Mouse (Mus musculus): ENCODE data around the gene Rrp7a.
A peak's percentile ranks its signal among the peaks of the same experiment; 100 is the strongest.

Rrp7a gene

GRCm38 (mm10) chr15:83112898-83113297 is 9.7 kb downstream of the Rrp7a start:
- DNase-seq (ENCODE audit: low spot score in 2 of 2): peak; percentile 58 to 77

GRCm38 (mm10) chr15:83111874-83112273 is 10.7 kb downstream of the Rrp7a start:
- DNase-seq (ENCODE audit: low spot score in 2 of 2): no peak

GRCm38 (mm10) chr15:83111290-83111689 is 11.3 kb downstream of the Rrp7a start:
- DNase-seq (ENCODE audit: low spot score in 2 of 2): no peak

- no peak for DNase-seq (ENCODE audit: low spot score in 2 of 2)
Measured at GRCm38 (mm10) chr15:83107814-83108213, 14.8 kb downstream of the Rrp7a start.

GRCm38 (mm10) chr15:83106426-83106825 is 16.2 kb downstream of the Rrp7a start:
- no peak for DNase-seq (ENCODE audit: low spot score in 2 of 2)

GRCm38 (mm10) chr15:83103111-83103510 is 19.5 kb downstream of the Rrp7a start:
- no peak for DNase-seq (ENCODE audit: low spot score in 2 of 2)

GRCm38 (mm10) chr15:83100332-83100662 is 22.3 kb downstream of the Rrp7a start:
- DNase-seq (ENCODE audit: low spot score in 2 of 2): no peak

GRCm38 (mm10) chr15:83099533-83100331 is 22.9 kb downstream of the Rrp7a start:
- DNase-seq (ENCODE audit: low spot score in 2 of 2): peak in 1 of 2 experiments; percentile 67

- DNase-seq (ENCODE audit: low spot score in 2 of 2): no peak
Measured at GRCm38 (mm10) chr15:83095950-83096349, 26.7 kb downstream of the Rrp7a start.

- DNase-seq (ENCODE audit: low spot score in 2 of 2): no peak
Measured at GRCm38 (mm10) chr15:83093687-83094086, 28.9 kb downstream of the Rrp7a start.

- DNase-seq (ENCODE audit: low spot score in 2 of 2): no peak
Measured at GRCm38 (mm10) chr15:83090874-83091273, 31.7 kb downstream of the Rrp7a start.

- DNase-seq (ENCODE audit: low spot score in 2 of 2): no peak
Measured at GRCm38 (mm10) chr15:83089429-83089605, 33.3 kb downstream of the Rrp7a start, which contains the start of gene Serhl. Serhl (plus strand) TSS chr15:83089506.

- no peak for DNase-seq (ENCODE audit: low spot score in 2 of 2)
Measured at GRCm38 (mm10) chr15:83088495-83089428, 33.8 kb downstream of the Rrp7a start.

GRCm38 (mm10) chr15:83086636-83087328 is 35.8 kb downstream of the Rrp7a start:
- DNase-seq (ENCODE audit: low spot score in 2 of 2): no peak

GRCm38 (mm10) chr15:83085901-83086300 is 36.7 kb downstream of the Rrp7a start:
- peak in 1 of 2 experiments; percentile 48 for DNase-seq (ENCODE audit: low spot score in 2 of 2)

GRCm38 (mm10) chr15:83084022-83084640 is 38.5 kb downstream of the Rrp7a start:
- DNase-seq (ENCODE audit: low spot score in 2 of 2): no peak

GRCm38 (mm10) chr15:83083530-83083929 is 39.1 kb downstream of the Rrp7a start:
- DNase-seq (ENCODE audit: low spot score in 2 of 2): no peak

GRCm38 (mm10) chr15:83075607-83076525 is 46.7 kb downstream of the Rrp7a start:
- DNase-seq (ENCODE audit: low spot score in 2 of 2): no peak

GRCm38 (mm10) chr15:83074179-83074578 is 48.4 kb downstream of the Rrp7a start:
- no peak for DNase-seq (ENCODE audit: low spot score in 2 of 2)

GRCm38 (mm10) chr15:83071752-83072151 is 50.8 kb downstream of the Rrp7a start:
- no peak for DNase-seq (ENCODE audit: low spot score in 2 of 2)

- DNase-seq (ENCODE audit: low spot score in 2 of 2): peak in 1 of 2 experiments; percentile 55
Measured at GRCm38 (mm10) chr15:83070942-83071341, 51.7 kb downstream of the Rrp7a start.
